Mouse (Mus musculus): ENCODE results near the gene Slc6a9. TPM values are rescaled to one million over a fixed set of nuclear protein-coding genes. Genes with fewer than 3 reads are reported as not detected.

Gene Slc6a9
- total and polyA plus RNA-seq, 3 experiments, result 1.3 to 34.8 (median 4.4) TPM

DNA sequence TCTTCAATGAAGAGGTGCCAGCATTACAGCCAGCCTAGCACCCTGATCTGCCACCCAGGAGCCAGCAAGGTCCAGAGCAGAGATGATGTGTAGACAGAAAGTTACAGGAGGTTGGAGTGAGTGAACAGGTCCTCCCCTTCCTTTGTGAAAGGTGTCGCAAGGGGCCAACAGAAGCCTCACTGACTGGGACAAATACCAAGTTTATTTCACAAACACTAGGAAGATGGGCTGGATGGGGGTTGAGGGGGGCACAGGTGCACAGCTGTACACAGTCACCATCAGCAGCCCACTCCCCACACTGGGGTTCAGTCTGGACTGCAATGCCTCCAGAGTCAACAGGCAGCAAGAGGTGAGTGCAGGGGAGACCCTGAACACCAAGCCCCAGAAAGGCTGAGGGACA lies 49.8 kb downstream of the Slc6a9 start:
- no peak for TF ChIP-seq POLR2AphosphoS5 (IDR thresholded peaks at IDR 0.05; ENCODE audit: insufficient replicate concordance, low read depth, low read length)
- no peak for TF ChIP-seq GATA1 (IDR thresholded peaks at IDR 0.05; ENCODE audit: borderline replicate concordance, low read length)
- no peak for TF ChIP-seq CTCF (IDR thresholded peaks at IDR 0.05; ENCODE audit: low read depth, low read length)
- no peak for TF ChIP-seq GATA2 (IDR thresholded peaks at IDR 0.05; ENCODE audit: borderline replicate concordance, low read depth, low read length)
- no peak for TF ChIP-seq TAL1 (conservative IDR thresholded peaks at IDR 0.05; ENCODE audit: low read depth, low read length)
- no peak for ATAC-seq (ENCODE audit: extremely low read depth, insufficient number of reproducible peaks, low FRiP score, poor library complexity, severe bottlenecking)
- no peak for DNase-seq (ENCODE audit: low spot score)
- H3K9me3 ChIP-seq (replicated peaks), result no peaks in the 10 kb centered on the region
- peaks cover 42% of the 10 kb centered on the region for H3K36me3 ChIP-seq (replicated peaks)
- H3K27me3 ChIP-seq (ENCODE audit: insufficient read depth, low read length), result peaks cover 44% of the 10 kb centered on the region
- no peak overlapping the region for H3K4me3 ChIP-seq (ENCODE audit: low read depth, low read length)
- peaks cover 42% of the 10 kb centered on the region for H3K4me1 ChIP-seq (ENCODE audit: insufficient read depth, low read depth, low read length)

DNA sequence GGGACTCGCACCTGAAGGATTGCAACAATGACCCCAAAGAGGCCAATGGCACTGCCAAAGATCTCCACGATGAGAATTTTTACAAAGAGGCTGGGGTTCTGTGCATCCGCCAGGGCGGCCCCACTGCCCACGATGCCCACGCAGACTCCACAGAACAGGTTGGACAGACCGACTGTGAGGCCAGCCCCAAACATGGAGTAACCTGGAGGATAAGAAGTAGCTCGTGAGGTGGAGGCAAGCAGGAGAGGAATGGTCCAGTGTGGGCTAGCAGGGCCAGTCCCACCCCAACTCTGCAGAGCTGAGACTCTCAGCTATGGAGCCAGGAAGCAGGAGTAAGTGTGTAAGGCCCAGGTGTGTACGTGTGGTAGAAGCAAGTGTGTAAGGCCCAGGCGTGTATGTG lies 50.8 kb downstream of the Slc6a9 start:
- Histone ChIP-seq H3K4me1 (ENCODE audit: insufficient read depth, low read depth, low read length) (peaks cover 51% of the 10 kb centered on the region), H3K36me3 (replicated peaks) (peaks cover 52% of the 10 kb centered on the region), H3K4me3 (ENCODE audit: low read depth, low read length) (no peak overlapping the region), H3K27me3 (ENCODE audit: insufficient read depth, low read length) (peaks cover 37% of the 10 kb centered on the region), H3K9me3 (replicated peaks) (no peaks in the 10 kb centered on the region)
- ATAC-seq (ENCODE audit: extremely low read depth, insufficient number of reproducible peaks, low FRiP score, poor library complexity, severe bottlenecking) (no peak), DNase-seq (ENCODE audit: low spot score) (no peak)
- TF ChIP-seq CTCF (IDR thresholded peaks at IDR 0.05; ENCODE audit: low read depth, low read length) (no peak), GATA2 (IDR thresholded peaks at IDR 0.05; ENCODE audit: borderline replicate concordance, low read depth, low read length) (no peak), TAL1 (conservative IDR thresholded peaks at IDR 0.05; ENCODE audit: low read depth, low read length) (no peak), GATA1 (IDR thresholded peaks at IDR 0.05; ENCODE audit: borderline replicate concordance, low read length) (no peak), POLR2AphosphoS5 (IDR thresholded peaks at IDR 0.05; ENCODE audit: insufficient replicate concordance, low read depth, low read length) (no peak)

DNA sequence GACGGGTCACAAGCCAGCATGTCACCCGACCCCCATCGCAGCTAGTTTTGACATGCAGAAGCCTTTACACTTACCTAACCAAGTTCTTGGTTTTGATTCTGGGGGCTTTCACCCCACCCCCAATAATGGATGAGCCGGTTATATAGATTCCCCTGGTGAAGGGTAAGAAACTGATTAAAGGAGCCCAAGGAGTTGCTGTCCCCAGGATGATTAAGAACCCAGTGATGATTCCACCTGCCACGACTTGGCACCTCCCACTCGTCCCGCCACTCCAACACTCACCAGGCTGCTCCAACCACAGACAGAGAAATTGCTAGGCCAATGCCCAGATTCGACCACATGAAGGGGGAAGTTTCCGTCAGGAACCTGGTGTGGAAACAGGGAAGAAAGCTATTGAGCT lies 51.7 kb downstream of the Slc6a9 start:
- ATAC-seq (ENCODE audit: extremely low read depth, insufficient number of reproducible peaks, low FRiP score, poor library complexity, severe bottlenecking) (no peak), DNase-seq (ENCODE audit: low spot score) (no peak)
- Histone ChIP-seq H3K27me3 (ENCODE audit: insufficient read depth, low read length) (peaks cover 28% of the 10 kb centered on the region), H3K4me1 (ENCODE audit: insufficient read depth, low read depth, low read length) (peaks cover 60% of the 10 kb centered on the region), H3K4me3 (ENCODE audit: low read depth, low read length) (peak overlapping the region; percentile 95), H3K9me3 (replicated peaks) (no peaks in the 10 kb centered on the region), H3K36me3 (replicated peaks) (peaks cover 61% of the 10 kb centered on the region)
- TF ChIP-seq GATA1 (IDR thresholded peaks at IDR 0.05; ENCODE audit: borderline replicate concordance, low read length) (no peak), POLR2AphosphoS5 (IDR thresholded peaks at IDR 0.05; ENCODE audit: insufficient replicate concordance, low read depth, low read length) (no peak)

DNA sequence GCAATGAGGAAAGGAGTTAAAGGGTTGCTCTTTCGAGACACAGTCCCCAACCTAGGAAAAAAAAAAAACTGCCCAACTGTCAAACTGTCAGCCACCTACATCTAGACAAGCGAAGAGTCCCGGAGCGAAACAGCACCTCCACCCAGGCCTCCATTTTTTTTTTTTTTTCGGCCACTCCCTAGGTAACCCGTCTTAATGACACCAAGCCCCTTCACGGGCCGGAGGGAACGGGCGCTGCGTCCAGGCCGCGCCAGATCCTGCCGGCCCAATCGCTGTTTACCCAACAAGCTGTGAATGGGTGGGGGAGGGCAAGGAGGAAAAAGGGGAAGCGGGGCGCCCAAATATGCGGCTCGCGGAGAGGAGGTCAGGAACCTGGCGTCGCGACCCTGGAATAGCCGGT lies 52.3 kb downstream of the Slc6a9 start:
- TF ChIP-seq POLR2AphosphoS5 (IDR thresholded peaks at IDR 0.05; ENCODE audit: insufficient replicate concordance, low read depth, low read length) (no peak), CTCF (IDR thresholded peaks at IDR 0.05; ENCODE audit: low read depth, low read length) (no peak), TAL1 (conservative IDR thresholded peaks at IDR 0.05; ENCODE audit: low read depth, low read length) (no peak), GATA1 (IDR thresholded peaks at IDR 0.05; ENCODE audit: borderline replicate concordance, low read length) (no peak), GATA2 (IDR thresholded peaks at IDR 0.05; ENCODE audit: borderline replicate concordance, low read depth, low read length) (no peak)
- H3K4me3 ChIP-seq (ENCODE audit: low read depth, low read length), result peak overlapping the region; percentile 95
- peaks cover 21% of the 10 kb centered on the region for H3K27me3 ChIP-seq (ENCODE audit: insufficient read depth, low read length)
- peak; percentile 83 for DNase-seq (ENCODE audit: low spot score)
- peaks cover 63% of the 10 kb centered on the region for H3K36me3 ChIP-seq (replicated peaks)
- H3K4me1 ChIP-seq (ENCODE audit: insufficient read depth, low read depth, low read length), result peaks cover 63% of the 10 kb centered on the region
- H3K9me3 ChIP-seq (replicated peaks), result no peaks in the 10 kb centered on the region
- peak; percentile 16; the same call in 1 of the 2 replicates for ATAC-seq (ENCODE audit: extremely low read depth, insufficient number of reproducible peaks, low FRiP score, poor library complexity, severe bottlenecking)

DNA sequence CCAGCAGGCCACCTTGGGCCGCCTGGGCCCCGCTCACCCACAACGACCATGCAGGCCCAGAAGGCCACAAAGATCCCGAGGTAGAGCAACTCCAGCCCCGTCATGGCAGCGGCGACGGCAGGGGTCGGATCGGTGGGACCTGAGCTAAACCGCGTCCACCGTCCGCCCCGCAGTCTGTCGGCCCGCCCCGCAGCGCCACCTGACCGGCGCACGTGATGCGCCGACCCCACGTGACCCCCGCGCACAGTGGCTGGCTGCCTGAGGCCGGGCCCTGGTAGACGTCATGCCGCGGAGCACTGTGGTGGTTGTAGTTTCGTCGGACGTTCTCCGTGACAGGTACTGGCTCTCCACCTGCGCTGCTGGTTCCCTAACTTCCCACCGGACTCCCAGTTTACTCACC lies 52.8 kb downstream of the Slc6a9 start, which contains the start of gene Atp6v0b:
Atp6v0b (minus strand) TSS at position 201 of the 400 bp plus-strand sequence.
- Histone ChIP-seq H3K9me3 (replicated peaks) (no peaks in the 10 kb centered on the region), H3K4me3 (ENCODE audit: low read depth, low read length) (peak within 1 kb of the TSS; percentile 95), H3K36me3 (replicated peaks) (peaks cover 63% of the 10 kb centered on the region), H3K4me1 (ENCODE audit: insufficient read depth, low read depth, low read length) (peaks cover 66% of the 10 kb centered on the region), H3K27me3 (ENCODE audit: insufficient read depth, low read length) (peaks cover 17% of the 10 kb centered on the region)
- no peak for TF ChIP-seq POLR2AphosphoS5 (IDR thresholded peaks at IDR 0.05; ENCODE audit: insufficient replicate concordance, low read depth, low read length)
- TF ChIP-seq TAL1 (conservative IDR thresholded peaks at IDR 0.05; ENCODE audit: low read depth, low read length), result no peak
- TF ChIP-seq GATA1 (IDR thresholded peaks at IDR 0.05; ENCODE audit: borderline replicate concordance, low read length), result no peak
- no peak for TF ChIP-seq GATA2 (IDR thresholded peaks at IDR 0.05; ENCODE audit: borderline replicate concordance, low read depth, low read length)
- TF ChIP-seq CTCF (IDR thresholded peaks at IDR 0.05; ENCODE audit: low read depth, low read length), result no peak
- peak; percentile 74 for ATAC-seq (ENCODE audit: extremely low read depth, insufficient number of reproducible peaks, low FRiP score, poor library complexity, severe bottlenecking)
- peak; percentile 99 for DNase-seq (ENCODE audit: low spot score)

DNA sequence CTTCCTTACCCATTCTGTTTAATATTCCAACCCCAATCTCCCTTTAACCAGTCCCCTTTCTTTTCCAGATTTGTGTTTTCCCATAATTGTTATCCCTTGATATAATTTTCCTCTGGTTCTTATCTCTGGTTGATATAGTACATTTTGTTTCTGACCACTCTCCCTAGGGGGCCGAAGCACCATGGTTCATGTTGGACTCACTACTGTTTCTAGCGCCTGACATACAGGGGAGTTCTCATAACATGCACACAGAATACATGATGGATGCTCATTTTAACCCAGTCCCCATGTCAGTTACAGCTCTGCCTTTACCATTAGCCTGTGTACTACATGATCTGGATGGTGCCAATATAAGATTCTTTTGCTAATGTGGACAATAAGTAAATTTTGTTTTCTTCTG lies 53.6 kb downstream of the Slc6a9 start:
- no peak for TF ChIP-seq CTCF (IDR thresholded peaks at IDR 0.05; ENCODE audit: low read depth, low read length)
- no peak for TF ChIP-seq GATA1 (IDR thresholded peaks at IDR 0.05; ENCODE audit: borderline replicate concordance, low read length)
- no peak for TF ChIP-seq TAL1 (conservative IDR thresholded peaks at IDR 0.05; ENCODE audit: low read depth, low read length)
- no peak for TF ChIP-seq POLR2AphosphoS5 (IDR thresholded peaks at IDR 0.05; ENCODE audit: insufficient replicate concordance, low read depth, low read length)
- TF ChIP-seq GATA2 (IDR thresholded peaks at IDR 0.05; ENCODE audit: borderline replicate concordance, low read depth, low read length), result no peak
- Histone ChIP-seq H3K9me3 (replicated peaks) (no peaks in the 10 kb centered on the region), H3K36me3 (replicated peaks) (peaks cover 63% of the 10 kb centered on the region), H3K27me3 (ENCODE audit: insufficient read depth, low read length) (peaks cover 9% of the 10 kb centered on the region), H3K4me3 (ENCODE audit: low read depth, low read length) (peak overlapping the region; percentile 95; the same call in 1 of the 2 replicates), H3K4me1 (ENCODE audit: insufficient read depth, low read depth, low read length) (peaks cover 64% of the 10 kb centered on the region)
- no peak for ATAC-seq (ENCODE audit: extremely low read depth, insufficient number of reproducible peaks, low FRiP score, poor library complexity, severe bottlenecking)
- DNase-seq (ENCODE audit: low spot score), result no peak
